Mouse (Mus musculus): ENCODE results near the gene Zfp629.

The Zfp629 gene

GRCm38 (mm10) chr7:127564381-127565150 lies 51.0 kb downstream of the Zfp629 start:
- DNase-seq (ENCODE audit: low read depth, low spot score), result no peak

DNA sequence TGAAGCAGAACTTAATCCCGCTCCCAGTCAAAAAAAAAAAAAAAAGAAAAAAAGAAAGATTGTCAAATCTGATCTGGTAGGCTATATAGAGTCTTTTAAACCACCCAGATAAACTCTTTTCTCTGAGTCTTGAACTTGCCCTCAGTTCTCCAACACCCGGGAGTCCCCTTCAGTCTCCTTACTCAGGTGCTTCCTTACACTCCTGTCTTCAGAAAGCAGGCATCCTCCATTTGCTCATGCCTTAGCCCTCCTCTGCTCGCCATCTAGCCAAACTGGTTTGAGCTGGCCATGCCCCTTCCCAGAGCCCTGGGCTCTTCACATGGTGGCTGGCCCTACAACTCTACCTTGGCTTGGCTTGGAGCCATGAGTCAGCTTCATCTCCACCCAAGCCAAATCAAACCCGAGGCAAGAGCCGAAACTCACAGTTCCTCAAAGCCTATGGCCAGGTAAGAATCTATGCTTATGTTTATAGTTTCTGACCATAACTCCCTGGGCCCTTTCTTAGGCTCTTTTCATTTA lies 54.2 kb downstream of the Zfp629 start, which contains the start of gene Tmem265:
Gene Tmem265 (plus strand): TSS at position 51 of the 519 bp plus-strand sequence.
- no peak for DNase-seq (ENCODE audit: low read depth, low spot score)

- DNase-seq (ENCODE audit: low read depth, low spot score), result no peak
These were observed 55.0 kb downstream of the Zfp629 start for GRCm38 (mm10) chr7:127560580-127560979.

Measured in forelimb bud, embryonic 11.5 days (tissue).